Mouse (Mus musculus) hindbrain, embryonic 14.5 days (tissue): ENCODE measurements at regions not wholly inside any gene's neighbourhood (a gene's known extent, or its start where the extent isn't known, plus 50 kb on each side); places are given as distances from the start of the nearest gene placed in this dataset.

Experiments used
- ATAC-seq: fragments of 200-750 bp; cut with Nextera tagmentation; 2 replicates; pipeline ENCODE4 v1.8.0; 2017; ENCODE audit warnings: moderate number of reproducible peaks, mild to moderate bottlenecking, moderate TSS enrichment, moderate library complexity; ENCODE audit not compliant: low FRiP score
- DNase-seq: peaks from one replicate; pipeline ENCODE4 v3.0.0-alpha.2; 2015; ENCODE audit warnings: low spot score
- H3K27ac ChIP-seq: fragments of 300-500 bp; sonication (generic); 2 replicates; pipeline ENCODE4 v1.5.1; 2014; ENCODE audit warnings: mild to moderate bottlenecking, moderate library complexity
- H3K27me3 ChIP-seq: fragments of 300-500 bp; sonication (generic); 2 replicates; pipeline ENCODE4 v1.6.1; 2014; ENCODE audit warnings: mild to moderate bottlenecking, low read length, mixed read lengths; ENCODE audit not compliant: control insufficient read depth, insufficient read depth
- H3K36me3 ChIP-seq: fragments of 300-500 bp; sonication (generic); replicated peaks from 2 replicates; pipeline ENCODE4 v1.6.1; 2014; ENCODE audit not compliant: control insufficient read depth, insufficient read depth
- H3K4me1 ChIP-seq: fragments of 300-500 bp; sonication (generic); replicated peaks from 2 replicates; pipeline ENCODE4 v1.6.1; 2014; ENCODE audit warnings: antibody characterized with exemption, low read length, mixed read lengths; ENCODE audit not compliant: control insufficient read depth, insufficient read depth
- H3K4me2 ChIP-seq: fragments of 300-500 bp; sonication (generic); replicated peaks from 2 replicates; pipeline ENCODE4 v1.6.1; 2014; ENCODE audit warnings: mild to moderate bottlenecking, moderate library complexity
- H3K4me3 ChIP-seq: fragments of 300-500 bp; sonication (generic); replicated peaks from 2 replicates; pipeline ENCODE4 v1.5.1; 2014; ENCODE audit warnings: mild to moderate bottlenecking, low read length
- H3K9ac ChIP-seq: fragments of 300-500 bp; sonication (generic); 2 replicates; pipeline ENCODE4 v1.6.1; 2014
- H3K9me3 ChIP-seq: fragments of 300-500 bp; sonication (generic); 2 replicates; pipeline ENCODE4 v1.6.1; 2016; ENCODE audit warnings: low read length; ENCODE audit not compliant: control insufficient read depth
- WGBS: fragments of 180-500 bp; shearing (Covaris S2); extraction: QIAGEN DNeasy Blood & Tissue Kit; methylation state at CpG from one replicate; pipeline ENCODE4 v1.1.7; 2014; 5-methylcytosine and 5-hydroxymethylcytosine counted together

DNA sequence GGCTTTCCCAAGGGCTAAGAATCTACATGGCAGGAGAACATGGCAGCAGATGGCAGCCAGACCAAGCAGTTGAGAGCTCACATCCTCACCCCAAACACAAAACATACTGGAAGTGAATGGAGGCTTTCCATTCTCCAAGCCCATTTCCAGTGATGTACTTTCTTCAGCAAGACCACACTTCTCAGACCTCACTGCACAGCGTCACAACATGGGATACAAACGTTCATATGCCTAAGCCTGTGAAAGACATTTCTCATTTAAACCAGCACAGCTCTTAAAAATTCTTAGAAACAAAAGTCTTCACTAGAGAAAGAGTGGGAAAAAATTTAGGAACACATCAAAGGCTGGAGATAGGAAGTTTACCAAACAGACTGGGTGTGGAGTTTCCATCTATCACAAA lies 183.9 kb upstream of the Sfrp2 start:
- no peak for ATAC-seq
- no peaks in the 10 kb centered on the region for H3K4me1 ChIP-seq
- H3K27ac ChIP-seq = no peak overlapping the region
- no peak for DNase-seq
- H3K27me3 ChIP-seq = 0 out of 2 replicates have a peak, but pooled peaks cover 5% of the 10 kb centered on the region
- no peak overlapping the region for H3K4me2 ChIP-seq
- WGBS = 46% methylated on average over 2 of the region's 2 CpGs
- no peaks in the 10 kb centered on the region for H3K9me3 ChIP-seq
- no peak overlapping the region for H3K4me3 ChIP-seq
- H3K36me3 ChIP-seq = no peaks in the 10 kb centered on the region
- H3K9ac ChIP-seq = no peak overlapping the region

DNA sequence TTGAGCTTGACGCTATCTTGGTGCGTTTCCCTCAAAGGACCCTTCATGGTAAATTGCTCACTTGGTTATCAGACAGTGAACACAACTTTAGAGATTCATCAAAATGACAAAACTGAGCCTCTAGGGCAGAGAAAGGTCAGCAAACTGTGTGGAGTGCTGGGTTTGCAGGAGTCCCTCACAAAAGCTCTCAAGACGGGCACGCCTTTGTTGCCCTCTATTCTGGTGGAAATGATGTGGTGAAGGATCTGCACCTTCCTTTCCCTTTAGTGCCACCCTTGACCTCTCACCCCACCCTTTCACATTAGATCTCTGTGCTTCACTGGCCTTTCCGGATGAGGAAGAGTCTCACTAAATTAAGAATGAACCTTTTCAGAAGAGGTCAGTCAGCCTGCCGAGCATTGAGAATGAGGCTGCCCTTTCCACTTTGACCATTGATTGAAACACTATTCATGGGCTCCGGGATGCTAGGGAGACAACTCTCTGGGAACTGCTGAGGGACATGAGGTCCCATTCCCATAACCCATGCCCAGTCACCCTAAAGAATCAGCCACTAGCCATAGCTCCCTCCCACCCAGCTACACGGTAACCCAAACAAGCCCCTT lies 182.9 kb upstream of the Sfrp2 start:
- 11% methylated on average over 8 of the region's 8 CpGs for WGBS
- H3K27ac ChIP-seq = no peak overlapping the region
- DNase-seq = no peak
- no peaks in the 10 kb centered on the region for H3K4me1 ChIP-seq
- no peaks in the 10 kb centered on the region for H3K36me3 ChIP-seq
- no peak overlapping the region for H3K9ac ChIP-seq
- H3K27me3 ChIP-seq = peaks cover 5% of the 10 kb centered on the region; the same call in 1 of the 2 replicates
- no peaks in the 10 kb centered on the region for H3K9me3 ChIP-seq
- no peak overlapping the region for H3K4me2 ChIP-seq
- no peak overlapping the region for H3K4me3 ChIP-seq
- no peak for ATAC-seq

DNA sequence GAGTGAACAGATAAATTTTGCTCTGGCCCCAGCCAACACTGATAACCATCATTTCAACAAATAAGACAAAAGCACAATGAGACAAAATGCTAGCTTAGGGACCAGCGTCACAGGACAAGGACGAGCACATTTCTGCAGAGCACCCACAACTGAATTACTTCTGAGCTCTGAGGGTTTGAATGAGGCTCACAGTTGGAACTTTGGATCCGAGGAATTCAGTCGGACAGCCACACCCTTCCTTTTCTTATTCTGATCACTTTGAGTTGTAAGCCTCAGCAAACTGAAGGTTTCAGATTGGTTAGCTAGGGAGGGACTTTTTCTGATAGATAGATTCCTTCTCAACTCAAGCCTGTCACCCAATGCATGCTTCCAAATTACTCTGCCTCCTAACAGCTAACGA lies 180.0 kb upstream of the Sfrp2 start:
- H3K36me3 ChIP-seq = no peaks in the 10 kb centered on the region
- no peak overlapping the region for H3K4me3 ChIP-seq
- no peak overlapping the region for H3K27ac ChIP-seq
- H3K27me3 ChIP-seq = peaks cover 5% of the 10 kb centered on the region; the same call in 1 of the 2 replicates
- no peak for ATAC-seq
- no peak overlapping the region for H3K9ac ChIP-seq
- H3K4me1 ChIP-seq = 0 out of 2 replicates have a peak, but pooled peaks cover 3% of the 10 kb centered on the region
- H3K4me2 ChIP-seq = no peak overlapping the region
- H3K9me3 ChIP-seq = no peaks in the 10 kb centered on the region
- no peak for DNase-seq
- WGBS = 35% methylated on average over 5 of the region's 5 CpGs

DNA sequence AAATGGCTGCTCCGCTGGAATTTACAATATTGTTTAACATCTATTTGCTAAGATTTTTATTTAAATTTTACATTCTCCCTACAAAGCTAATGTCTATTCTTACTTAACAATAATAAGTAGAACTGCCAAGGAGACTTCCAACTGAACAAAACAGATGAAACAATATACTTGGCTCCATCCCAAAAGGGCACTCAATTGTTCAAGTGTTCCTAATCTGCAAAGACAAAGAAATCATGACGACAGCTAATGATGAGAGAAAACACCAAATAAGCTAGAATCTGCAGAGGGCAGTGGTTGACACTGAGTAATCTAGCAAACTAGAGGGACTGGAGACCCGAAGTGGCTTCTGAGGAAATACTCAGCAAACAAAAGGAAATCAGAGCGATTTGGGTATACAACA lies 179.6 kb upstream of the Sfrp2 start:
- H3K27ac ChIP-seq = no peak overlapping the region
- DNase-seq (no peak), ATAC-seq (no peak)
- H3K4me1 ChIP-seq = 0 out of 2 replicates have a peak, but pooled peaks cover 3% of the 10 kb centered on the region
- H3K36me3 ChIP-seq = no peaks in the 10 kb centered on the region
- peaks cover 5% of the 10 kb centered on the region; the same call in 1 of the 2 replicates for H3K27me3 ChIP-seq
- no peak overlapping the region for H3K4me2 ChIP-seq
- WGBS = 71% methylated on average over 4 of the region's 4 CpGs
- H3K4me3 ChIP-seq = no peak overlapping the region
- H3K9me3 ChIP-seq = no peaks in the 10 kb centered on the region
- H3K9ac ChIP-seq = no peak overlapping the region

DNA sequence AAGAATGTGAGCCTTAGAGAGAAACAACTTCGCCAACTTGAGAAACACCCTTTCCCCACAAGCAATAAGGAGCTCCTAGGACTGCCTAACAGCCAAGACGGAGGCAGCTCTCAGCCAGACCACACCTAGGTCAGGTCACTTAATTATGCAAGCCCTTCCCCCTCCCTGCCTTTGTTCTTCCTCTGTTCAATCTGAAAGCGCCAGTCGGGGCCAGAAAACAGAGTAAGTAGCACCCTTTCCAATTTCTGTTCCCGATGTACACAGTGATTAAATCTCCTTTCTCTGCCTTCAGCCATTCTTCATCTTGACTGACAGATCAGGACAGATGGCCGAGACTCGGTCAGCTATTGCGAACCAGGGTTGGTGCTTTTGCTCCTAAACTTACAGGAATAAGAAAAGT lies 177.0 kb upstream of the Sfrp2 start:
- Histone ChIP-seq H3K27me3 (peaks cover 5% of the 10 kb centered on the region; the same call in 1 of the 2 replicates), H3K4me3 (no peak overlapping the region), H3K9me3 (no peaks in the 10 kb centered on the region), H3K9ac (no peak overlapping the region), H3K36me3 (no peaks in the 10 kb centered on the region), H3K4me1 (0 out of 2 replicates have a peak, but pooled peaks cover 3% of the 10 kb centered on the region), H3K27ac (no peak overlapping the region), H3K4me2 (peak overlapping the region; percentile 11; the same call in 1 of the 2 replicates)
- no peak for ATAC-seq
- WGBS = 15% methylated on average over 8 of the region's 8 CpGs
- no peak for DNase-seq

DNA sequence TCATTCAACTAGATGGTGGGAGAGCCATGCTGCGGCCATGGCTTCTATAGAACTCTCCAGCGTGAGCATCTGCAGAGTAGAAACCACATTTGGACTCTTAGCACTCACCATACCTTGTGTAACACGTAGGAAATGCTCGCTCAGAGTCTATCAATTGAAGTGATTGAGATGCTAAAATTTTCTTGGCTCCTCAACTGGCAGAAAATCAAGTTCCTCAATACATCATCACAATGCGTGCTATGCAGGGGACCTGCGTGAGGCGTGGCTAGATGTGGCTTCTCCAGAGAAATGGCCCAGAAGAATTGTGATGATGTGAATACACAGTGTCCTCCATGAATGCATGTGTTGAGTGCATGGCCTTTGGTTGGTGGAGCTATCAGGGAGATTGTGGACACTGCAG lies 174.9 kb upstream of the Sfrp2 start:
- 95% methylated on average over 7 of the region's 7 CpGs for WGBS
- no peak overlapping the region for H3K27ac ChIP-seq
- no peaks in the 10 kb centered on the region for H3K36me3 ChIP-seq
- peaks cover 1% of the 10 kb centered on the region; the same call in 1 of the 2 replicates for H3K27me3 ChIP-seq
- 0 out of 2 replicates have a peak, but pooled peaks cover 3% of the 10 kb centered on the region for H3K4me1 ChIP-seq
- no peak overlapping the region for H3K4me3 ChIP-seq
- no peak overlapping the region for H3K4me2 ChIP-seq
- H3K9me3 ChIP-seq = no peaks in the 10 kb centered on the region
- DNase-seq (no peak), ATAC-seq (no peak)
- H3K9ac ChIP-seq = no peak overlapping the region

DNA sequence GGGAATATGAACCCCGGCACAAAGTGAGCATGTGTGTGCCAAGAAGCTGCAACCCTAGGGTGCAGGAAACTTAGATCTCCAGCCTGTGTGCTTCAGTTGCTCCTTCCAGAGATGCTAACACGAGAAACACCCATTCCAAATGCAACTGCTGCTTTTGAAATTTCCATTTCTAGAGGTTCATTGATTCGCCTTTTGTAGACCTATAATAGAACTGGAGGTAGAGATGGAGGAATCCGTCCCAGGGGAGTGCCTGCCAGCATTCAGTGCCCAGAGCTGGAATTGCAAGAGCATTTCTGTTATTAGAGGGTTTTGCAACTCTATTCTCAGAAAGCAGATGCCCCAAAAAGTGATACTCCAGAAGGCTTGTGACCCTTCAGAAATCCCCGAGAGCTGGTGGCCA lies 172.8 kb upstream of the Sfrp2 start:
- no peak overlapping the region for H3K4me2 ChIP-seq
- H3K9ac ChIP-seq = no peak overlapping the region
- no peaks in the 10 kb centered on the region for H3K36me3 ChIP-seq
- H3K27me3 ChIP-seq = no peaks in the 10 kb centered on the region
- 83% methylated on average over 5 of the region's 5 CpGs for WGBS
- no peaks in the 10 kb centered on the region for H3K9me3 ChIP-seq
- H3K27ac ChIP-seq = no peak overlapping the region
- 0 out of 2 replicates have a peak, but pooled peaks cover 3% of the 10 kb centered on the region for H3K4me1 ChIP-seq
- DNase-seq (no peak), ATAC-seq (no peak)
- H3K4me3 ChIP-seq = no peak overlapping the region

DNA sequence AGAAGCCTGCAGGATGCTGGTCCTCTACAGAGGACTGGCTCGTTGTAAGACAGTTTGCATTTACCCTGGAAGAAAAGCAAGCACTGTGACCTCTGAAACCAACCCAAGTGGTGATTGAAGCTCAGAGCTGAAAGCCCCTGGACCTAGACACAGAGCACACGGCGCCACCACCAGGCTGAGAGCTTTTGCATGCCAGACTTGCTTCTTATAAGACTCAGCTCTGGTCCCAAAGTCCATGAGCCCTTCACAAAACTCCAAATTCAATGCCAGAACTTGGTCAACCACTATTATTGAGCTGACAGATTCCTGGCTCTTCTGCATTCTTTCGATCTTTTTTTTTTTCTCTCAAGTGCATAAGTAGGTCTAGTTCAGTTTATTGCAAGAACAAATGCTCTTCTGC lies 164.6 kb upstream of the Sfrp2 start:
- no peak for DNase-seq
- no peaks in the 10 kb centered on the region for H3K9me3 ChIP-seq
- no peaks in the 10 kb centered on the region for H3K36me3 ChIP-seq
- H3K9ac ChIP-seq = no peak overlapping the region
- WGBS = 83% methylated on average over 4 of the region's 4 CpGs
- no peaks in the 10 kb centered on the region for H3K27me3 ChIP-seq
- no peaks in the 10 kb centered on the region for H3K4me1 ChIP-seq
- no peak overlapping the region for H3K4me2 ChIP-seq
- ATAC-seq = no peak
- H3K4me3 ChIP-seq = no peak overlapping the region
- H3K27ac ChIP-seq = no peak overlapping the region

DNA sequence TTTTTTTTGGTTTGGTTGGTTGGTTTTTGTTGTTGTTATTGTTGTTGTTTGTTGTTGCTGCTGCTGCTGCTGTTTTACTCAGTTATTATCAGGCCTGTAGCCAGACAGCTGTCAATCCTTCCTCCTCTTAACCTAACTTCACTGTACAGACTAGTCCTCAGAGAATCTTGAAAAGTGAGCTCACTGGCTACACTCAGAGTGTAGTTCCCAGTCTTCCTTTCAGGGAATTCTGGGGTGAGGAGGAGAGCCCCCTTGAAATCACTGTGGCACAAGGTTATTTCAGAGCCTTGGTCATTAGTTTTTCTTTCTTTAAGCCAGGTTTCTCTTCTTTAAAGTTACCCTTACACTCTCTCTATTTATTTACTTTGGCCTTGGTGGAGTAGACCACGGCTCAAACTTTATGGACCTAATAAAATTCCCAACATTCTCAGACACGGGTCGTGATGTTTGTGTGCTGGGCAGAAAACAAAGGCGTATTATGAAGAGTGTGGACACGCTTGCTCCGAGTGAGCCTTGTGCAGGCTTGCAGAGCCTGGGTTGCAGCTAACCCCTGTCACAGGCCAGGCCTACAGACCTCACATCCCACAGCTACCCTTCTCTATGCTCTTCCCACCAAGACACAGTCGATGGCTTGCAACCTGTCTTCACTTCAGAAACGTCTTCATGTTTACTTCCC lies 156.9 kb upstream of the Sfrp2 start:
- Histone ChIP-seq H3K9me3 (no peaks in the 10 kb centered on the region), H3K4me1 (no peaks in the 10 kb centered on the region), H3K4me3 (no peak overlapping the region), H3K27me3 (no peaks in the 10 kb centered on the region), H3K9ac (no peak overlapping the region), H3K36me3 (no peaks in the 10 kb centered on the region), H3K27ac (no peak overlapping the region), H3K4me2 (no peak overlapping the region)
- DNase-seq (no peak), ATAC-seq (no peak)
- 65% methylated on average over 8 of the region's 8 CpGs for WGBS
